Mouse (Mus musculus) liver, adult 2 months (tissue): ENCODE results near the gene Ap2a2. TPM values are rescaled to one million over a fixed set of nuclear protein-coding genes. Genes with fewer than 3 reads are reported as not detected.

Experiments used
- DNase-seq: peaks from one replicate; pipeline ENCODE4 v3.0.0-alpha.2; 2011; ENCODE audit warnings: low read depth, low spot score; ENCODE audit errors: extremely low read depth
- H3K27ac ChIP-seq: fragments of 200-500 bp; replicated peaks from 2 replicates; pipeline ENCODE4 v1.5.1; 2012; ENCODE audit warnings: low read depth, mild to moderate bottlenecking, control low read depth, inconsistent platforms, low read length; ENCODE audit not compliant: insufficient read depth
- H3K27me3 ChIP-seq: fragments of 200-500 bp; 2 replicates; pipeline ENCODE4 v1.6.1; 2012; ENCODE audit warnings: mild to moderate bottlenecking, moderate library complexity, low read length, inconsistent platforms; ENCODE audit not compliant: control insufficient read depth, insufficient read depth
- H3K36me3 ChIP-seq: fragments of 200-500 bp; 2 replicates; pipeline ENCODE4 v1.6.1; 2012; ENCODE audit warnings: low read length, inconsistent platforms; ENCODE audit not compliant: control insufficient read depth, insufficient read depth
- H3K4me1 ChIP-seq: fragments of 200-500 bp; 2 replicates; pipeline ENCODE4 v1.6.1; 2011; ENCODE audit warnings: low read length; ENCODE audit not compliant: control insufficient read depth, insufficient read depth
- H3K4me3 ChIP-seq: fragments of 200-500 bp; 2 replicates; pipeline ENCODE4 v1.5.1; 2011; ENCODE audit warnings: low read depth, mild to moderate bottlenecking, control low read depth, low read length, moderate library complexity; ENCODE audit not compliant: insufficient read depth
- H3K79me2 ChIP-seq: fragments of 200-500 bp; 2 replicates; pipeline ENCODE4 v1.6.1; 2012; ENCODE audit warnings: inconsistent platforms, mild to moderate bottlenecking, low read length, moderate library complexity; ENCODE audit not compliant: control insufficient read depth, insufficient read depth
- H3K9ac ChIP-seq: fragments of 200-500 bp; 2 replicates; pipeline ENCODE4 v1.6.1; 2012; ENCODE audit warnings: low read depth, mild to moderate bottlenecking, control low read depth, inconsistent platforms, low read length
- CTCF ChIP-seq: fragments of 200-500 bp; IDR thresholded peaks from 2 replicates; pipeline ENCODE4 v1.5.1; 2011; ENCODE audit warnings: low read depth, low read length, control low read depth
- POLR2A ChIP-seq: fragments of 200-500 bp; IDR thresholded peaks from 2 replicates; pipeline ENCODE4 v1.6.1; 2011; ENCODE audit warnings: low read length, control low read depth; ENCODE audit not compliant: insufficient read depth; ENCODE audit errors: extremely low read depth
- WGBS: fragments of 180-500 bp; shearing (Covaris S2); methylation state at CpG from one replicate; pipeline ENCODE4 v1.1.7; 2018; 5-methylcytosine and 5-hydroxymethylcytosine counted together
- polyA plus RNA-seq: library from polyadenylated mRNA; depleted of rRNA; stranded (reverse); fragments of >200 nt; gene quantifications from 2 replicates; pipeline ENCODE4 v1.2.3, GENCODE M21; 2012; rRNA removed
- total RNA-seq: library from RNA; depleted of rRNA; stranded (reverse); fragments of >200 nt; gene quantifications from 2 replicates; pipeline ENCODE4 v1.2.3, GENCODE M21; 2014; rRNA removed

Gene Ap2a2
- total RNA-seq (42.2 and 54.0 TPM in 2 replicates), polyA plus RNA-seq (37.9 and 38.1 TPM in 2 replicates)

DNA sequence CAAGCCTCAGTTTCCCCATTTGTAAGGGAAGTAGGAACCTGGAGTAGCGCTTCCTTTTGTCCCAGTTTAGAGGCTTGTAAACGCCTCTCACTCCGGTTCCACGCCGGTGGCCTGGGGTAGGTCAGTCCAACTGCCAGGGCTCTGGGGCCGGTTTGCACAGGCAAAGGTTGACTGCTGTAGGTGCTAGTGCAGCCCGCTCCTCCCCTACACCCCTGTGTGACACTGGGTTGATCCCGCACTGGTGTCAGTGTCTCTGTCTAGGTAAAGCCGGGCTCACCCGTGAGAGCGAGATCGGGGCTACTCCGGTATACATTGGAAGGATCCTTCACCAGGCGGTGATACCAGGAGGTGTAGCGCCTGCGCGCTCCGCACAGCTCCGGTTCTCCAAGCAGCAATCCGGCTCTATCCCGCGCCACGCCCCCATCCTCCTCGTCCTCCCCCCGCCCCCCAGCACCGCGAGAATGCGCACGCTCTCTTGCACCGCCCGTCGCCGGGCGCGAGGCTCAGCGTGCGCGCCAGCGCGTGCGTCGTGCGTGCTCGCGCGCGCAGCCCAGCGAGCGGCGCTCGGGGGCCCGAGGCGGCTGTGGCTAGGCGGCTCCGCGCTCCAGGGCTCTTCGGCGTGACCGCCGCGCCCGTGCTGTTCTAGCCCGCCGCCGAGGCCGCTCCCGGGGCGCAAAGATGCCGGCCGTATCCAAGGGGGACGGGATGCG lies at the start of gene Ap2a2:
TSS of gene Ap2a2 (plus strand) at position 492 of the 710 bp plus-strand sequence.
- Histone ChIP-seq H3K27ac (peak within 1 kb of the TSS; percentile 73), H3K36me3 (no peaks in the 10 kb centered on the region), H3K79me2 (peaks cover 28% of the 10 kb centered on the region), H3K9ac (peak within 1 kb of the TSS; percentile 99), H3K4me1 (peaks cover 27% of the 10 kb centered on the region), H3K27me3 (no peaks in the 10 kb centered on the region), H3K4me3 (peak within 1 kb of the TSS; percentile 96)
- TF ChIP-seq POLR2A (peak; percentile 70; the same call in 1 of the 2 replicates), CTCF (no peak)
- DNase-seq, result peak; percentile 80
- WGBS, result under 1% methylated on average over 65 of the region's 72 CpGs

GRCm38 (mm10) chr7:141517638-141518037 lies 44.3 kb upstream of the Ap2a2 start:
- H3K36me3 ChIP-seq, result no peaks in the 10 kb centered on the region
- TF ChIP-seq POLR2A (no peak), CTCF (no peak)
- peaks cover 19% of the 10 kb centered on the region for H3K4me1 ChIP-seq
- 41% methylated on average over 4 of the region's 4 CpGs for WGBS
- DNase-seq, result peak; percentile 99
- peak overlapping the region; percentile 85 for H3K27ac ChIP-seq
- no peaks in the 10 kb centered on the region for H3K27me3 ChIP-seq
- no peaks in the 10 kb centered on the region for H3K79me2 ChIP-seq
- H3K4me3 ChIP-seq, result no peak overlapping the region
- H3K9ac ChIP-seq, result 0 out of 2 replicates have a peak overlapping the region, but pooled peaks have one; percentile 15

GRCm38 (mm10) chr7:141518296-141518695 lies 43.7 kb upstream of the Ap2a2 start:
- DNase-seq, result no peak
- TF ChIP-seq CTCF, result no peak
- no peak for TF ChIP-seq POLR2A
- Histone ChIP-seq H3K36me3 (no peaks in the 10 kb centered on the region), H3K4me3 (no peak overlapping the region), H3K9ac (no peak overlapping the region), H3K79me2 (no peaks in the 10 kb centered on the region), H3K4me1 (peaks cover 19% of the 10 kb centered on the region), H3K27ac (peak overlapping the region; percentile 85), H3K27me3 (no peaks in the 10 kb centered on the region)
- 77% methylated on average over 5 of the region's 5 CpGs for WGBS

DNA sequence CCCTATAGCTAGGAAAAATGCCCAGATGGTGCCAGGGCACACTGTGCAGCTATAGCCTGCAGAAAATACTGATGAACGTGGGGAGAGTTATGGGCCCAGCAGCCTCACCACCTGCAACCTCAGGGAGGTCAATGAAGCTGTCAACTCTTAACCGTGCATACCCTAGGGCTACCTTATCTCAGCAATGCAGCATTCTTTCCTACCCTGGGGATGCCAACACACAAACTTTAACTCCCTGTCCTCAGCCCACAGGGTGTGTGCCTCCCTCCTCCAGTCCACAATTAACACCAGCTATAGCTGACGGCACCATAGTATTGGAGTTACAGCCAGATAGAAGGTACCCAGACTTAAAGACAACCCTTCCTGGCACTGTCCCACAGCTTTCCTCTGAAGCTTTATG lies 43.0 kb upstream of the Ap2a2 start:
- peaks cover 19% of the 10 kb centered on the region for H3K4me1 ChIP-seq
- DNase-seq, result no peak
- H3K9ac ChIP-seq, result no peak overlapping the region
- H3K36me3 ChIP-seq, result no peaks in the 10 kb centered on the region
- TF ChIP-seq CTCF (no peak), POLR2A (no peak)
- 88% methylated on average over 3 of the region's 3 CpGs for WGBS
- H3K27ac ChIP-seq, result 0 out of 2 replicates have a peak overlapping the region, but pooled peaks have one; percentile 85
- no peak overlapping the region for H3K4me3 ChIP-seq
- no peaks in the 10 kb centered on the region for H3K27me3 ChIP-seq
- no peaks in the 10 kb centered on the region for H3K79me2 ChIP-seq

DNA sequence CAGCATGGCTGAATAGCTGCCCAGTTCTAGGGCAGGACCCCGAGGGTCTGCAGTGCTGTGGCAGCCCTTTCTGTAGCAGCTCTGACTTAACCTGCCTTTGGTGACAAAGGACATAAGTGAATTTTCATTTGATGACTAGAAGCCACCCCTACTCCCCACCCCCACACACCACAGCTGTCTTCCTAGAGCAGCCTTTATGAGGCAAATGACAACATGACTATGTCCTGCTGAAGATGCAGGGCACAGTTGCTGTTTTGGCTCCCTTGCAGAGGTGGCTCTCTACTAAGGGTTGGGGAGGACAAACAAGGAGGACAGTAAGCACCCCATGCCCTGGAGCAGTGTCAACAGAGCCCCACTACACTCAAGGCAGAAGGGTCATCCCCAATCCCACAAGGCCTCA lies 42.2 kb upstream of the Ap2a2 start:
- H3K27me3 ChIP-seq, result no peaks in the 10 kb centered on the region
- no peak for DNase-seq
- TF ChIP-seq POLR2A, result no peak
- TF ChIP-seq CTCF, result no peak
- no peak overlapping the region for H3K4me3 ChIP-seq
- 72% methylated on average over 1 of the region's 1 CpGs for WGBS
- H3K36me3 ChIP-seq, result no peaks in the 10 kb centered on the region
- peaks cover 19% of the 10 kb centered on the region for H3K4me1 ChIP-seq
- no peaks in the 10 kb centered on the region for H3K79me2 ChIP-seq
- H3K9ac ChIP-seq, result no peak overlapping the region
- H3K27ac ChIP-seq, result no peak overlapping the region

DNA sequence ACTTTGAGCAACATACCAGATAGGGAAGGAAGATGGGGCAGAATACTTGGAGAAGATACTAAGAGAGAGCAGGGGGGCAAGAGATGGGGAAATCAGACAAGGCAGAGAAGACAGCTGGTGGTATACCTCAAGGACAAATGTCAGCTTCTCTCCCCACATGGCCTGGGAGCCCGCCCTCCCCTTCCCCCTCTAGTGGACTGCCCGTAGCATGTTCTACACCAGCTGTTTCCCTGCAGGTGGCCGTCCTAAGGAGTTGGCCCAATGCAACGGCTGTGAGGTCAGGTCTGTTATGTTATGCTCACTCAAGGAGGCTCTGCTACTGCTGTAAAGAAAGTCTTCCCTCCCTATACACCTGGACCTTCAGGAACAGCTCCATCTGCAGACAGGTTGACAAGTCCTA lies 39.0 kb upstream of the Ap2a2 start:
- no peak for TF ChIP-seq CTCF
- TF ChIP-seq POLR2A, result no peak
- H3K79me2 ChIP-seq, result no peaks in the 10 kb centered on the region
- no peaks in the 10 kb centered on the region for H3K27me3 ChIP-seq
- H3K27ac ChIP-seq, result no peak overlapping the region
- peaks cover 11% of the 10 kb centered on the region for H3K4me1 ChIP-seq
- no peak for DNase-seq
- H3K9ac ChIP-seq, result no peak overlapping the region
- H3K36me3 ChIP-seq, result peaks cover 7% of the 10 kb centered on the region
- no peak overlapping the region for H3K4me3 ChIP-seq
- WGBS, result 92% methylated on average over 4 of the region's 4 CpGs
